Comparison of ENCODE assay signal across 10 mouse cellular contexts in the genomic region with DNA sequence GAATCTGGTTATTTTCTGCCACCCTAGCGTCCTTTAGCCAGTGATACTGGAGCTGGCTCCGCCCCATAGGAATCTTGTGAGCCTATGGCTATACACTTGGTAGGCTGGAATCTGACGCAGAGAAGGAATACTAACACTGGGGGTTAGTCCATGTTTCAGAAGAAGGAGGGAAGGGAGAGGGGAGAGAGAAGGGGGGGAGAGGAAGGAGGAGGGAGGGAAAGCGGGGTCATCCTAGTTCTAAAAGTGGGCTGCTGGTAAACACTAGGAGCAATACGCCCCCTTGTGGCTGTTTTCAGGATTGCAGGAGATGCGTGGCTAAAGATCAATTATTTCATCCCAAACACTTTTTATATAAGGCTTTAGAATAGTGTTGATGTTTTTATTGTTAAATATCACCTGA. TPM values are rescaled to one million over a fixed set of nuclear protein-coding genes. Genes with fewer than 3 reads are reported as not detected.
A peak's percentile ranks its signal among the peaks of the same experiment; 100 is the strongest.
DNase-seq lines count a peak whose midpoint lies in the region; ATAC-seq and TF ChIP-seq lines count a peak whose summit lies in the region.
"Had no signal": no experiment of that assay in that cellular context is flagged by ENCODE, and none has a peak within 500 bp of the region (broad histone marks: within the 10 kb centered on the region; RNA-seq: fewer than 3 reads in every experiment).

No protein-coding gene starts in this region.

- peak; percentile 47 for DNase-seq in kidney, adult 2 months
- no peak for DNase-seq in kidney, adult 11 months
- peak; percentile 85 for DNase-seq in brain, embryonic 14.5 days (ENCODE audit: low read depth)
- peak; percentile 86 for DNase-seq in forebrain, embryonic 11.5 days (ENCODE audit: low spot score)
- DNase-seq in left cerebral cortex, postnatal 25 days (ENCODE audit: low spot score in 2 of 2): peak; percentile 67 to 73
- peak; percentile 87 for DNase-seq in midbrain, postnatal 0 days (ENCODE audit: low spot score)
- peak; percentile 52 for DNase-seq in thymus, postnatal 0 days (ENCODE audit: low spot score)

- no peak overlapping the region for H3K4me3 ChIP-seq in kidney, adult 2 months (ENCODE audit: insufficient read depth, low read depth, low read length)
- H3K4me3 ChIP-seq in forebrain, embryonic 11.5 days (ENCODE audit: low read depth, low read length): no peak overlapping the region
- no peak overlapping the region for H3K4me3 ChIP-seq in hindbrain, embryonic 13.5 days
- no peak overlapping the region for H3K4me3 ChIP-seq in midbrain, postnatal 0 days (ENCODE audit: low read depth, low read length)
- H3K4me3 ChIP-seq: embryonic facial prominence, embryonic 15.5 days had no signal

- no peak for TF ChIP-seq POLR2A in kidney, adult 2 months (IDR thresholded peaks at IDR 0.05; ENCODE audit: low read depth, low read length)
- TF ChIP-seq POLR2A in brain, embryonic 14.5 days (IDR thresholded peaks at IDR 0.05; ENCODE audit: borderline replicate concordance, extremely low read depth, insufficient read depth, insufficient read length, poor library complexity, severe bottlenecking): no peak

- peak; percentile 46; the same call in 1 of the 2 replicates for ATAC-seq in forebrain, embryonic 11.5 days (replicated peaks; ENCODE audit: low FRiP score)
- 0 out of 2 replicates have a peak, but pooled peaks have one; percentile 53 for ATAC-seq in hindbrain, embryonic 13.5 days (ENCODE audit: low FRiP score)
- ATAC-seq in midbrain, postnatal 0 days (ENCODE audit: low FRiP score): peak; percentile 51; the same call in 1 of the 2 replicates

- peak overlapping the region; percentile 21; the same call in 1 of the 2 replicates for H3K4me2 ChIP-seq in forebrain, embryonic 11.5 days (ENCODE audit: low read depth, low read length, severe bottlenecking)
- H3K4me2 ChIP-seq in hindbrain, embryonic 13.5 days: no peak overlapping the region
- no peak overlapping the region for H3K4me2 ChIP-seq in midbrain, postnatal 0 days (ENCODE audit: low read depth, low read length, poor library complexity, severe bottlenecking)
- H3K4me2 ChIP-seq: embryonic facial prominence, embryonic 15.5 days had no signal

- no peaks in the 10 kb centered on the region for H3K27me3 ChIP-seq in kidney, adult 2 months (replicated peaks; ENCODE audit: control insufficient read depth, insufficient read depth, low read length)
- H3K27me3 ChIP-seq in forebrain, embryonic 11.5 days (ENCODE audit: control insufficient read depth, insufficient read depth, low read length): no peaks in the 10 kb centered on the region
- H3K27me3 ChIP-seq in hindbrain, embryonic 13.5 days: no peaks in the 10 kb centered on the region
- no peaks in the 10 kb centered on the region for H3K27me3 ChIP-seq in midbrain, postnatal 0 days (ENCODE audit: insufficient read depth, low read length)
- H3K27me3 ChIP-seq: embryonic facial prominence, embryonic 15.5 days had no signal

- intact Hi-C loops in left cerebral cortex, postnatal 25 days (cut with DNase I): loop anchor here (1.0 to 10.0 kb wide), 6 partner anchors 23 to 671 kb away; no protein-coding TSS in a partner anchor

- peak; percentile 64 for TF ChIP-seq CTCF in kidney, adult 2 months (conservative IDR thresholded peaks at IDR 0.05; ENCODE audit: insufficient read depth, insufficient read length, low read depth, low read length)
- peak; percentile 84 for TF ChIP-seq CTCF in brain, embryonic 14.5 days (IDR thresholded peaks at IDR 0.05; ENCODE audit: borderline replicate concordance, extremely low read depth, insufficient read depth, insufficient read length)
- peak; percentile 90 for TF ChIP-seq CTCF in midbrain, postnatal 0 days (IDR thresholded peaks at IDR 0.05)

- H3K36me3 ChIP-seq in kidney, adult 2 months (ENCODE audit: control insufficient read depth, insufficient read depth, low read length): no peaks in the 10 kb centered on the region
- H3K36me3 ChIP-seq in forebrain, embryonic 11.5 days (ENCODE audit: control insufficient read depth, insufficient read depth, low read length): no peaks in the 10 kb centered on the region
- H3K36me3 ChIP-seq in hindbrain, embryonic 13.5 days: no peaks in the 10 kb centered on the region
- no peaks in the 10 kb centered on the region for H3K36me3 ChIP-seq in midbrain, postnatal 0 days (ENCODE audit: insufficient read depth, low read length)
- H3K36me3 ChIP-seq: embryonic facial prominence, embryonic 15.5 days had no signal

- no peak overlapping the region for H3K27ac ChIP-seq in kidney, adult 2 months (ENCODE audit: insufficient read depth, low read depth, low read length)
- H3K27ac ChIP-seq in forebrain, embryonic 11.5 days (ENCODE audit: low read depth, low read length): no peak overlapping the region
- no peak overlapping the region for H3K27ac ChIP-seq in hindbrain, embryonic 13.5 days
- H3K27ac ChIP-seq in midbrain, postnatal 0 days (ENCODE audit: low read depth, low read length): no peak overlapping the region
- H3K27ac ChIP-seq: embryonic facial prominence, embryonic 15.5 days had no signal

- H3K9ac ChIP-seq in forebrain, embryonic 11.5 days (ENCODE audit: low read length): no peak overlapping the region
- no peak overlapping the region for H3K9ac ChIP-seq in hindbrain, embryonic 13.5 days
- H3K9ac ChIP-seq in midbrain, postnatal 0 days (replicated peaks; ENCODE audit: low read length, poor library complexity, severe bottlenecking): no peak overlapping the region
- H3K9ac ChIP-seq: embryonic facial prominence, embryonic 15.5 days had no signal

- WGBS in kidney, adult 2 months: 17% methylated on average over 6 of the region's 6 CpGs
- WGBS in forebrain, embryonic 11.5 days: 21% methylated on average over 6 of the region's 6 CpGs
- 17% methylated on average over 6 of the region's 6 CpGs for WGBS in hindbrain, embryonic 13.5 days
- 18% methylated on average over 6 of the region's 6 CpGs for WGBS in midbrain, postnatal 0 days

- H3K4me1 ChIP-seq in kidney, adult 2 months (ENCODE audit: control insufficient read depth, insufficient read depth, low read length): no peaks in the 10 kb centered on the region
- H3K4me1 ChIP-seq in forebrain, embryonic 11.5 days (replicated peaks; ENCODE audit: control insufficient read depth, insufficient read depth, low read length): peaks cover 5% of the 10 kb centered on the region; the same call in 1 of the 2 replicates
- peaks cover 9% of the 10 kb centered on the region for H3K4me1 ChIP-seq in hindbrain, embryonic 13.5 days (replicated peaks)
- H3K4me1 ChIP-seq in midbrain, postnatal 0 days (ENCODE audit: insufficient read depth, low read length): no peaks in the 10 kb centered on the region; the same call in 1 of the 2 replicates

- no peaks in the 10 kb centered on the region for H3K9me3 ChIP-seq in forebrain, embryonic 11.5 days (ENCODE audit: control insufficient read depth, low read length)
- H3K9me3 ChIP-seq in hindbrain, embryonic 13.5 days: no peaks in the 10 kb centered on the region
- no peaks in the 10 kb centered on the region for H3K9me3 ChIP-seq in midbrain, postnatal 0 days (ENCODE audit: low read length)
- H3K9me3 ChIP-seq: embryonic facial prominence, embryonic 15.5 days had no signal

RNA-seq across cellular contexts. Expression of gene Cks2, which starts 27.2 kb away (rescaled TPM):
- polyA plus RNA-seq in kidney, adult 2 months (2012; rRNA removed): 34.8 and 36.5 TPM in 2 replicates
- 47.5 and 103 TPM in 2 replicates for polyA plus RNA-seq in brain, embryonic 14.5 days (2012; rRNA removed)
- 415 and 452 TPM in 2 replicates for polyA plus RNA-seq in forebrain, embryonic 11.5 days (2014; fragmentation: Nextera tagmentation; extraction: Ambion mirVana)
- 76.0 and 78.7 TPM in 2 replicates for polyA plus RNA-seq in hindbrain, embryonic 13.5 days (2015; fragmentation: Nextera tagmentation; extraction: Ambion mirVana)
- 1 to 10 TPM in 1 of 2 experiments, under 1 TPM in 1; 0.96 to 2.0 TPM for total RNA-seq in left cerebral cortex, postnatal 25 days (2021)
- total RNA-seq in midbrain, postnatal 0 days (2014; rRNA removed): 16.3 and 23.0 TPM in 2 replicates
- 19.0 and 20.0 TPM in 2 replicates for polyA plus RNA-seq in midbrain, postnatal 0 days (2015; fragmentation: Nextera tagmentation; extraction: Ambion mirVana)
- 376 and 390 TPM in 2 replicates for polyA plus RNA-seq in thymus, postnatal 0 days (2015; fragmentation: Nextera tagmentation; extraction: Ambion mirVana)

RNA-seq across cellular contexts. Expression of gene Secisbp2, which starts 33.6 kb away (rescaled TPM):
- 23.4 and 26.1 TPM in 2 replicates for polyA plus RNA-seq in kidney, adult 2 months (2012; rRNA removed)
- polyA plus RNA-seq in brain, embryonic 14.5 days (2012; rRNA removed): 25.9 and 32.0 TPM in 2 replicates
- 26.0 and 26.6 TPM in 2 replicates for polyA plus RNA-seq in forebrain, embryonic 11.5 days (2014; fragmentation: Nextera tagmentation; extraction: Ambion mirVana)
- polyA plus RNA-seq in hindbrain, embryonic 13.5 days (2015; fragmentation: Nextera tagmentation; extraction: Ambion mirVana): 31.9 and 33.1 TPM in 2 replicates
- 10 to 100 TPM; 19.4 to 20.3 TPM for total RNA-seq in left cerebral cortex, postnatal 25 days (2021)
- 15.2 and 15.7 TPM in 2 replicates for total RNA-seq in midbrain, postnatal 0 days (2014; rRNA removed)
- 16.7 and 19.4 TPM in 2 replicates for polyA plus RNA-seq in midbrain, postnatal 0 days (2015; fragmentation: Nextera tagmentation; extraction: Ambion mirVana)
- polyA plus RNA-seq in thymus, postnatal 0 days (2015; fragmentation: Nextera tagmentation; extraction: Ambion mirVana): 57.4 and 62.7 TPM in 2 replicates

RNA-seq across cellular contexts. Expression of gene Shc3, which starts 48.6 kb away (rescaled TPM):
- polyA plus RNA-seq in kidney, adult 2 months (2012; rRNA removed): 0.77 and 1.1 TPM in 2 replicates
- 13.9 and 17.4 TPM in 2 replicates for polyA plus RNA-seq in brain, embryonic 14.5 days (2012; rRNA removed)
- 8.3 and 10.7 TPM in 2 replicates for polyA plus RNA-seq in forebrain, embryonic 11.5 days (2014; fragmentation: Nextera tagmentation; extraction: Ambion mirVana)
- 4.1 and 4.2 TPM in 2 replicates for polyA plus RNA-seq in hindbrain, embryonic 13.5 days (2015; fragmentation: Nextera tagmentation; extraction: Ambion mirVana)
- 100 to 1,000 TPM; 214 to 217 TPM for total RNA-seq in left cerebral cortex, postnatal 25 days (2021)
- total RNA-seq in midbrain, postnatal 0 days (2014; rRNA removed): 110 and 119 TPM in 2 replicates
- polyA plus RNA-seq in midbrain, postnatal 0 days (2015; fragmentation: Nextera tagmentation; extraction: Ambion mirVana): 9.1 and 10.4 TPM in 2 replicates
- polyA plus RNA-seq in thymus, postnatal 0 days (2015; fragmentation: Nextera tagmentation; extraction: Ambion mirVana): 0.52 and 0.59 TPM in 2 replicates
- total RNA-seq: neutrophil, adult 5-6 weeks had no signal
